Mouse (Mus musculus): ENCODE data around the gene Hoxd8. TPM values are rescaled to one million over a fixed set of nuclear protein-coding genes. Genes with fewer than 3 reads are reported as not detected.

The Hoxd8 gene
- total RNA-seq, 4 experiments from 2014 or later = not detected

DNA sequence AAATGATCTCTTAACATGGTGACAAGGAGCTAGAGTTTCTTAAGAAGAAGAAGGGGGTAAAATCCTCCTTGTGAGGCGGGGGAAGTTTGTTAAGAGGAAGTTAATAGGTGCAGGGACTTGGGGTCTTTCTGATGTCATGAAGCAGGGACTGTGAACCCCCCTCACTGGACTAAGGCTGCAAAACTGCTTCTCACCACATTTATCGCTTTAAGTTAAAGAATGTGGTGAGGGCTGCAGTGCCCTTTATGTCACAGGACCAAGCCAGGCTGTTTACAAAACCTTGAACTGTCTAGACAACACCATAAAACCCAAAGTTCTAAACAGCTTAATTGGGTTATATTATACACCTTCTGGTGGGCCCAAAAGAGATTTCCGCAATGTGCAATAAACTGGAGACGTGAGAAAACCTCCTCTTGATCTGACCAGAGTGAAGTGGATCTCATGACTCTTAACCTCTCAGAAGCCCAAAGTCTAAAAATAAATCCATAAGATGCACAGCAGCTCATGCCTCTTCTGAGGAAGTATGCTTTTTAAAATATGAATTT, 19.3 kb upstream of the Hoxd8 start:
- no peak for DNase-seq (ENCODE audit: low spot score in 2 of 2)

- no peak for DNase-seq (ENCODE audit: low spot score in 2 of 2)
Observed at GRCm38 (mm10) chr2:74686301-74686987, 18.0 kb upstream of the Hoxd8 start.

- no peak for DNase-seq (ENCODE audit: low spot score in 2 of 2)
Observed at GRCm38 (mm10) chr2:74686988-74687697, 17.3 kb upstream of the Hoxd8 start.

DNA sequence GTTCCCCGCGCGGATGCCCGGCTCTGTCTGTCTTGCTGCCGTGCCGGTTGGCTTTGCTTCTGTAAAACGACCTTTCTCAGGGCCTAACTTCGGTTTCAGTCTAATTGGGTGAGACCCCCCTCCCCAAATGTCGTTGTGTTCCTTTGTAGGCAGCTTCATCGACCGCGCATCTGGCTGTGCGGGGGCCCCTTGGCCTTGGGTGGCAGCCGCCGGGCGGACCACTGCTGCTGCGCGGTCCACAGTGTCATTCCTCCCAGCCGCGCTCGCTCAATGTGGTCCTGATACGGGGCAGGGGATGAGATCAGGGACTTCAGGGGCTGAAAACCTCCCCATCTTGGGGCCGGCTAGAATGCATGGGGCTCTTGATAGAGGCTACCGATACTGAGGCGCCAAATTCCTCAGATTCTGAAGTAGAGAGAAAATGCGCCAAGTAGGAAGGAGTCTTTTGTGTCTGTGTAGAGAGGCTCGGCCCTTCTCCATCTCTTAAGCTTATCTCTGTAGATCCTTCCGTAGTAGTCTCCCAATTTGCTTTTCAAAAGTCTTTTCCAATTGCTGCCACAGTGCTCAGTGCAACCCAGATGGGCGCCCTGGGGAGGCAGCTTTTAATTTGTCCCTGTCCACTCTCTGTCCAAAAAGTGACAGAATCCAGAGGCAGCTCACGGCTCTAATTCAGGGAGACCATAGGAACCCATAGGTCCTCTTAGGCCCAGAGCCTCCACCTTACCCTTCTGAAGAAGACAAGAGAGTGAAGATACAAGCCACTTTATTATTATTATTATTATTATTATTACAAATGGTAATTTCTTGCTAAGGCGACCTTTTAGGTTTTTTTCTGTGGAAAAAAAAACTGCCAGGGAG, 16.5 kb upstream of the Hoxd8 start:
- no peak for DNase-seq (ENCODE audit: low spot score in 2 of 2)

DNA sequence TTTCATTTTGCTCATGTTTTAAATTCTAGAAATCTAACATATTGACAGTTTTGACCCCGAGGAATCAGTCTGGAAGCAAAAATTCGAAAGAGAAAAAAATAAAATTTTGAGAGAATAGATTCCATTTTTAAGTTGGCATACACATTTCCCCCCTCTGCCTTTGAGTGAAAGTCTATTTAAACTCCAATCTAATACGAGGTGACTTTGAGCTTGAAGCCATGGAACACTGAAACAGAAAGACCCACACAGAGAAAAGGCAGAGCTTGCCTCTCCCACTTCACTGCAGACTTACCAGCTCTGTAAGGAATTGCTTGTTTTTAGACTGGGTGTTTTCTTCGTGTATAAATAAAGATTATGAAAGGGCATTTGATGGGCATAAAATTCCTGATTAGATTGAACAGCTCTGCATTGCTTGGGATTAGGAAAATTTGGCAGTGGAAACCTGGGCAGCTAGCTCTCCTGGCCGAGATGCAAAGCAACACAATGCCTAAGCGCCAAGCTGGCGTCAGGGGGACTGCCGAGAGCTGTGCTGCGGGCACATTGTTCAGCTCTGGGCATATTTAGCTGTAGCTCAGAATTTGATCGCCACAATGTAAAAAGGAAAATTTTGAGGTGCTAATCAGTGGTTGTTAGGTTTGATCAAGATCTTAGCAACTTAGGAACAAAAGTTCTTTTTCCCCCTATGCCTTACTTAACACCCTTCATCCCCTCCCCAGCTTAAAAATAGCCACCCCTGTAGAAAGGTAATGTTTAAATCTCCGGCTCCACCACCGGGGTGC, 15.4 kb upstream of the Hoxd8 start:
- DNase-seq (ENCODE audit: low spot score in 2 of 2) = no peak

- no peak for DNase-seq (ENCODE audit: low spot score in 2 of 2)
Observed at GRCm38 (mm10) chr2:74689574-74690337, 14.7 kb upstream of the Hoxd8 start.

GRCm38 (mm10) chr2:74690338-74690716, 14.1 kb upstream of the Hoxd8 start:
- DNase-seq (ENCODE audit: low spot score in 2 of 2) = no peak

- DNase-seq (ENCODE audit: low spot score in 2 of 2) = no peak
Observed at GRCm38 (mm10) chr2:74691022-74691951, 13.1 kb upstream of the Hoxd8 start, which contains the start of gene Hoxd10. Hoxd10 (plus strand) TSS chr2:74691924.

DNA sequence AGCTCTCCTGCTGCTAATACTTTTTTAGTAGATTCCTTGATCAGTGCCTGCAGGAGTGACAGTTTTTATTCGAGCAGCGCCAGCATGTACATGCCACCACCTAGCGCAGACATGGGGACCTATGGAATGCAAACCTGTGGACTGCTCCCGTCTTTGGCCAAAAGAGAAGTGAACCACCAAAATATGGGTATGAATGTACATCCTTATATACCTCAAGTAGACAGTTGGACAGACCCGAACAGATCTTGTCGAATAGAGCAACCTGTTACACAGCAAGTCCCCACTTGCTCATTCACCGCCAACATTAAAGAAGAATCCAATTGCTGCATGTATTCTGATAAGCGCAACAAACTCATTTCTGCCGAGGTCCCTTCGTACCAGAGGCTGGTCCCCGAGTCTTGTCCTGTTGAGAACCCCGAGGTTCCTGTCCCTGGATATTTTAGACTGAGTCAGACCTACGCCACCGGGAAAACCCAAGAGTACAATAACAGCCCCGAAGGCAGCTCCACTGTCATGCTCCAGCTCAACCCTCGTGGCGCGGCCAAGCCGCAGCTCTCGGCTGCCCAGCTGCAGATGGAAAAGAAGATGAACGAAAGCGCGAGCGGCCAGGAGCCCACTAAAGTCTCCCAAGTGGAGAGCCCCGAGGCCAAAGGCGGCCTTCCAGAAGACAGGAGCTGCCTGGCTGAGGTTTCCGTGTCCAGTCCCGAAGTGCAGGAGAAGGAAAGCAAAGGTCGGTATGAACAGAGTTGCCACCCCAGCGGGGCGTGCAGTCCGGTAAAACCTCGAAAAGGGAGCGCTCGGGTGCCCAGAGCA, 12.2 kb upstream of the Hoxd8 start:
- DNase-seq (ENCODE audit: low spot score in 2 of 2) = no peak

DNA sequence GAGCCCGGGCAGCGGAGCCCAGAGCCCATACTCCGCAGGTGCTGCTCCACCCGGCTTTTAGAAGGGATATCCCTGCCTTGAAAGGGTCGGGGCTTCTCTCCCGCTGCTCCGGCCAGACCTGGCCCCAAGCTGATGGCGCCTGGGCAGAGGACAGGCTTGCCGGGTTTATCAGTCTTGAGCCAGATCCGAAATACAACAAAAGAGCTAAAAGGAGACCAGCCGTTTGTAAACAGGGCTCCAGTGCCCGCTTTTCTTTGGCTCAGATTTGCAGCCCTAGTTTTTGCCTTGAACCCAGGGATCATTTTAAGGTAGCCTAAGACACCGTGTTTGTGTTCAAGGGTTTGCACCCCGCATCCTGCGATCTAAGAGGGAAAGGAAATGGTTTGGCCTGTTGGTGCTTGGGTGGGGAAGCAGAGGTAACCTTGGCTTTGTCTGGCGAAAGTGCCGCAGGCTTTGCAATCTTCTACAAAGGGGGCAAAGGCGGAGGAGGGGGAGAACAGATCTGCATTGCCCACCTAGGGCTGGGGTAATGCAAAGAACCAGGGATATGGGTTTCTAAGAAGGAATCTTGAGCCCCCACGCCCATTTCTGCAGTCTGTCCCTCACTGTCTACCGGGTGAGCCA, 11.5 kb upstream of the Hoxd8 start:
- DNase-seq (ENCODE audit: low spot score in 2 of 2) = no peak

- no peak for DNase-seq (ENCODE audit: low spot score in 2 of 2)
Observed at GRCm38 (mm10) chr2:74693432-74693827, 11.0 kb upstream of the Hoxd8 start.

DNA sequence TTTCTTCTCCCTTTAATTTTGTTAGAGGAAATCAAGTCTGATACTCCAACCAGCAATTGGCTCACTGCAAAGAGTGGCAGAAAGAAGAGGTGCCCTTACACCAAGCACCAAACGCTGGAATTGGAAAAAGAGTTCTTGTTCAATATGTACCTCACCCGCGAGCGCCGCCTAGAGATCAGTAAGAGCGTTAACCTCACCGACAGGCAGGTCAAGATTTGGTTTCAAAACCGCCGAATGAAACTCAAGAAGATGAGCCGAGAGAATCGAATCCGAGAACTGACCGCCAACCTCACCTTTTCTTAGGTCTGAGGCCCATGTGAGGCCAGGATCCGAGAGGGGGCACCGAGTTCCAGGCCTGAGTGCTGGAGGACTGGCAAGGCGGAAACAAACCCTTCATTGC, 10.3 kb upstream of the Hoxd8 start:
- DNase-seq (ENCODE audit: low spot score in 2 of 2) = no peak

GRCm38 (mm10) chr2:74695383-74695782, 9.0 kb upstream of the Hoxd8 start:
- no peak for DNase-seq (ENCODE audit: low spot score in 2 of 2)

GRCm38 (mm10) chr2:74695813-74696430, 8.5 kb upstream of the Hoxd8 start:
- DNase-seq (ENCODE audit: low spot score in 2 of 2) = no peak

DNA sequence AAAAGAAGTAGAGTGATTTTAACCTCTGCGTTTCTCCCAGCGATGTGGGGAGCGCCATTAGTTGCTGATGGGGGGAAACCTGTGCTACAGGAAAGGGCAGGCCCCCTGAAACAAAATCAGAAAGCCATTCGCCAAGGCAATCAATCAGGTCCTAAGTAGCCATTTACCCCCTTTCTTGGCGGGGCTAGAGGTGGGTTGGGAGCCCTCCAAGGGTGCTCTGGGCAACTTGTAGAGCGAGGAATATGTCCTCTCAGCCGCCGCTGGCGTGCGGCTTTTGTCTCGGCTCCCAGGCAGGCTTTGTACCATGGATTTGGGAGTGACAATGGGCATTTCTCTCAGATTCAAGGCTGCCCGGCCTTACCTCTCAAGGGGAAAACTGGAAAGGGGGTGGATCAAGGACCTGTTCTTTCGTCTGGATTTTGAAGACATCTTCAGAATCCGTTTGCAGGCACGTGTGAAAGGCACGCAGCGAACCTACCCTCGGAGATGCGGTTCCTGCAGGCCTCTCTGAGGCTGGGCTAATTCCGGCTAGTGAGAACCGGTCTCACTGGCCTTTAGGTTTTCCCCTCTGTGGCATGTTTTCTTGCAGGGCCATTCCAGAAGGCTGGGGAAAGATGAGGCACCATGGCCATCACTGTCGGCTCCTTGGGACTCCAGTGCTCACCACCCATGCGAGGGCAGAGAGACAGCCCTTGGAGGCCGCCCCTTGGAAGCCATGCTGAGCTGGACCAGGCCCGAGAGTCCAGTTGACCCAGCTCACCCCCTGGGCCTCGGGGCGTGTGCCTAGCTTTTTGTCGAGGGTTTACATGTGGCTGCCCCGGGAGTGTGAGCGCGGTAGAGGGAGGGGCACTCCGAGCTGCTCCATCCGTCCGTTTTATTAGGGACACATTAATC, 7.7 kb upstream of the Hoxd8 start:
- no peak for DNase-seq (ENCODE audit: low spot score in 2 of 2)

- no peak for DNase-seq (ENCODE audit: low spot score in 2 of 2)
Observed at GRCm38 (mm10) chr2:74697567-74698121, 6.8 kb upstream of the Hoxd8 start, which contains the start of gene Hoxd9. Hoxd9 (plus strand) TSS chr2:74697727.
